Mouse (Mus musculus): ENCODE measurements around the gene Lypd4.
A peak's percentile ranks its signal among the peaks of the same experiment; 100 is the strongest.
"Not testable (repeated sequence)": the region's sequence is repeated elsewhere in the genome, so short reads cannot be mapped to it uniquely, and the experiment has no call there.

The Lypd4 gene

DNA sequence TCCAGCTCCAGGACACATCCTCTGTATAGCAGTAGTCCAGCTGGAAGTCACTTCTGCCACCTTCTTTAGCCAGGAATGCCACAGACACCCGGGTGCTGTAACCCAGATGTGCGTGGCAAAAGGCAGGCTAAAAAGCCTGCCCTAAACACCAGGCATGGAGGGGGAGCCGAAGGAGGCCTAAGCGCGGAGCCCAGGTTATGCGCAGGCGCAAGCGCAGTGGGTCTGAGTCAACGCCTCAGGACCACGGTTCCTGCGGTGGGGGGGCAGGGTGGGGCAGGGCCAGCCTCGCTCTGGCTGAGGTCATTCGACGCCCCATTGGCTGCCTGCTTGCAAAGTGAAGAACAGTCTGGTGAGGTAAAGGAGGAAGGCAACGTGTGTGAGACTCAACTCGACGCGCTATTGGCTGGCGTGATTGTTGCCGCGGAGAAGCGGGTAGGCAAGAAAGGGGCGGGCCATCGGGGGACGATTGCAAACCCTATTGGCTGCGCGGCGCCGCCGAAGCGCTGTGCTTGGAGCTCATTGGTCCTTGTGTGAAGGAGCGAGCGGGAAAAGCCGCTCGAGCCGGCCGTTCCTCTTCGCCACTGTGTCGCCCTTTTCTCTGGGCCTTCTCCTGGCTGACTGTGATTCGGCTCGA, at the start of gene Lypd4, which contains the start of gene Dmrtc2:
Lypd4 (minus strand) TSS at position 410 of the 634 bp plus-strand sequence.
Dmrtc2 (plus strand) TSS at position 526 of the 634 bp plus-strand sequence.
- DNase-seq: no peak

DNA sequence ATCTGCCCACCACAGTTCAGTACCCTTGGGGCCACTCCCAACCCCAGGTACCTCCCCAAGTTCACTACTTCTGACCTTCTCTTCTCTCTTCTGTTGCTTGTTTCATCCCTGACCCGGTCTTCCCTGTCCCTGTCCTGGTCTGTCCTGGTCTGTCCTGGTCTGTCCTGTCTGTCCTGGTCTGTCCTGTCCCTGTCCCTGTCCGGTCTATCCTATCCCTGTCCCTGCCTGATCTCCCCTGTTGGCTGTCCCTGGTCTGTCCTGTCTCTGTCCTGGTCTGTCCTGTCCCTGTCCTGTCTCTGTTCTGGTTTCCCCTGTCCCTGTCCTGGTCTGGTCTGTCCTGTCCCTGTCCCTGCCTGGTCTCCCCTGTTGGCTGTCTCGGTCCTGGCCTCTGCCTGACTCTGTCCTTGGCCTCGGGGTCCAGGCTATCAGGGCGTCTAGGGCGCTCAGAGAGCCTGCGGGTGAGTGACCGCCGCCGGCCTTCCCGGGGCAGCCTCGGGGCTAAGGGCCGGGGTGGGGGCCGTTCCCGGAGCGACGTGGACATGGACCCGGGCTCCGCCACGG, 49.1 kb upstream of the Lypd4 start:
- no peak for DNase-seq

DNA sequence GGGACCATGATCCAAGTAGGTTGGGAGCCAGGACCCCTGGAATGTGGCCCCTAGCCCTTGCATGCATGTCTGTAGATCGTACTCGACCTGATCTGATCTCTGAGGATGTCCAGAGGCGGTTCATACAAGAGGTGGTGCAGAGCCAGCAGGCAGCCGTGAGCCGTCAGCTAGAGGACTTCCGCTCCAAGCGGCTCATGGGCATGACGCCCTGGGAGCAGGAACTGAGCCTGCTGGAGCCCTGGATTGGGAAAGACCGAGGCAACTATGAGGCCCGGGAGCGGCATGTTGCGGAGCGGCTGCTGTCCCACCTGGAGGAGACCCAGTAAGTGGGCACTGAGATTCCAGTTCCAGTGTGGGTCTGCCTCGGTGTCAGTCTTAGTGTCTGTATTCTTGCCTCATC, 42.7 kb upstream of the Lypd4 start:
- peak; percentile 57 to 66 for DNase-seq

DNA sequence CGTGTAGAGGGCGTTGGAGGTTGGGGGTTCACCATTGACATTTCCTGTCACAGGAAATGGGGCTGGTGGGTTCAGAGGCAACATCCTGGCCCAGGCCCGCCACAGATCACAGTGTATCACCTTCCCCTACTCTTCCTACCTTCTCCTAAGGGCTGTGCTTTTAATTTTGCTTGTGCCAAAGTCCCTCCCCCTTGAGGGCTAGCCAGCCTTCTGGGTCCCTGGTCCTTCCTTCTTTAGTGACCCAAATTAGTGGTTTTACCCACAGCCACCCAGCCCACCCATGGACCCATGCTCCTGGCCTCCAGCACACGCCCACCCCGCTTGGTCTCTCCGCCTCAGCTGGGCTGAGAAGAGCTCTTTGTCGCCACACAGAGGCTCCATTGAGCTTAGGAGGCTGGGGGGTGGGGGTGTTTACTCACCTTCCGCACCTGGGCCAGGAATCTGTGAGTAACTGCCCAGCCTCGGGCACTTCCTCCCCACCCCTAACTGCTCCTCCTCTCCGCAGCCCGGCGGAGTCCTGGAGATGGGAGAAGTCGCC, 37.5 kb upstream of the Lypd4 start:
- no peak for DNase-seq

DNA sequence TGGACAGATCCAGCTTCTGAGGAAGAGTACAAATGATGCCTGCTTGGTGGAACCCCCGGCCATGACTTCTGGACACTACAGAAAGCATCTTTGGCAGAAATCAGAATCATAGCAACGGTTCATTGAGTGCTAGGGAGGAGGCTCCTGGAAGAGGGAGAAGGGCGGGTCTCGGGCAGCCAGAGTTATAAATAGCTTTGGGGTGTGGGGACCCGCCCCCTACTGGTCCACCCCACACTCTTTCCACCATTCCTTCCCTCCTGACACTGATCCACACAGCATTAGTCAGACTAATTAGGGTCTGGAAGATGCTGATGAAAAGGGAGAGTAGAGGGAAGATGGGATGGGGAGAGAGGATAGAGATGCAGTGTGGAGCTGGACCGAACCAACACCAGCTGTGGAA, 36.8 kb upstream of the Lypd4 start:
- DNase-seq: no peak

DNA sequence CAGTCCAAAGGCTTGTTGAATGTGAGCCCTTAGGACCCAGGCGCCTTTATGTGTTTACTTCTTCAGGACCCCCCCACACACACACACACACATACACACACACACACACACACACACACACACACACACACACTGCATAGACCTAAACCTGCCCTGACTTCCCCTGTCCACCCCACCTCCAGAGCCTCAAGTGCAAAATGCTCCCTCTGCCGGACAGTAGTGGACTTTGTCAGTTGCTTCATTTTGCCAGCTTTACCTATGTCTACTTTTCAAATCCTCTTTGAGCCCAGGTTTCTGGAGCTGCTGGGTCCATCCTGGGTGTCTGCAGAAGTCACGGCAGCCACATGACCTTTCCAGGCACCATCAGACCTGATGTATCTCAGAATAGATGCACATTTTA, 35.2 kb upstream of the Lypd4 start:
- peak; percentile 72 to 82 for DNase-seq

DNA sequence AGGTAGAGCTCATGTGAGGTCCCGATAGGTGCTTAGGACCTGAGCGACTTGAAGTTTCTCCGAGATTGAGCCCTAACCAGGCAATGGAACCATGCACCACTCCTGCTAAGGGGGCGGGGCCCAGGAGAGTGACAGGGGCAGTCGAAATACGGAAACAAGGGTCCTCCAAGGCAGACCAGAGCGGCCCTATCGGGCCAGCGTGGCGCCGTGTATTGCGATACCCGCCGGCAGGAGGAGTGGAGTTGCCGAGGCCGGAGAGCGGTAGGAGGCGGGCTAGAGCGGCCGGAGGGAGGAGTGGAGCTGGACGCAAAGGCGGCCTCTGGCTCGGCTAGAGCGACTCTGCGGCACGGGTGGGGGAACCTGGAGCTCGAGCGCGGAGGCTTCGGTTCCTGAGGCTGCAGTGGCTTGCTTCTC, 34.3 kb upstream of the Lypd4 start:
- peak; percentile 95 to 98 for DNase-seq

DNA sequence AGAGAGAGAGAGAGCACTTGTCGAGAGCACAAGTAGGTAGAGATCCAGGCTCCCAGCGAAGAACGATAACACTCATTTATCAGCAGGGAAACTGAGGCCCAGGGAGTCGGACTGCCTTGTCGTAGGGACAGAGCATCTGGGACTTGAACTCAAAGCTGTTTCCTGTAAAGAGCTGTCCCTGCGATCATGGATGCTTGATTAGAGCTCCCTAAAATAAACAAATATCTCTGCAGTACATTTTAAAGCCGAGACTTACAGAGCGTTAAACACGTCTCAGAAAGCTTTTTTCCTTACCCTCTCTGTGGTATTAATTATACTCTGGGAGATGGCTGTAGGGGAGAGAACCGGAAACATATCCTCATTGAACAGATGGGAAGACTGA, 33.7 kb upstream of the Lypd4 start:
- DNase-seq: no peak

DNA sequence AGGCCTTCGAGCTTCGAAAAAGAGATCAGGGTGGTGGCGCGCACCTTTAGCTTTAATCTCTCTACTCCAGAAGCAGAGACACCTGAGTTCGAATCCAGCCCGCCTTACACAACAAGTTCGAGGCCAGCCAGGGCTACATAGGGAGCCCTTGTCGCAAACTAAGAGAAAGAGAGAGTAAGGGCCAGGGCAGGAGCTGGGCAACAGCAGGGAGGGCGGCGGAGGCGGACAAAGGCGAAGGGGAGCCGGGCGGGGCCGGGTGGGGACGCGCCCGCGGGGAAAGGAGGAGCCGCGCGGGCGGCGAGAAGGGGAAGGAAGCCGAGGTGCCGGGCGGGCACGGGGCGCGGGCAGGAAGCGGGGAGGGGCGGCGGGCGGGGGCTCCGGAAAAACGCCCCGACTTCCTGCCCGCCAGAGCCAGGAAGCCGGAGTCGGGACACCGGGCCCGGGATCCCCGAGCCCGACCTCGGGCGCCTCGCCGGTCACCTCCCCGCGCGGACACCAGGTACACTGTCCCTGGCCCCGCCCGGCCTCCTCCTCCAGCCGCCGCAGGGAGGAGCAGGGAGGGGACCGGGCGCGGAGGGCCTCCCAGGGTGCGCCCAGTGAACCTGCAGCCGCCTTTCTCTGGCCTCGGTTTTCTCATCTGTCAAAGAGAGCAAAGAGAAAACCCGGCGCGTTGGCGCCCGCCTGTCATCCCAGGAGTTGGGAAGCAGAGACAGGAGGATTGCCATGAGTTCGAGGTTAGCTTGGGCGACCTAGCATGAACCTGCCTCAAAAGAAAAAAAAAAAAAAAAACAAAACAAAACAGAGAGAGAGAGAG, 33.1 kb upstream of the Lypd4 start, which contains the start of gene Arhgef1:
Arhgef1 (plus strand) TSS at position 283 of the 814 bp plus-strand sequence.
- DNase-seq: peak; percentile 67 to 75

DNA sequence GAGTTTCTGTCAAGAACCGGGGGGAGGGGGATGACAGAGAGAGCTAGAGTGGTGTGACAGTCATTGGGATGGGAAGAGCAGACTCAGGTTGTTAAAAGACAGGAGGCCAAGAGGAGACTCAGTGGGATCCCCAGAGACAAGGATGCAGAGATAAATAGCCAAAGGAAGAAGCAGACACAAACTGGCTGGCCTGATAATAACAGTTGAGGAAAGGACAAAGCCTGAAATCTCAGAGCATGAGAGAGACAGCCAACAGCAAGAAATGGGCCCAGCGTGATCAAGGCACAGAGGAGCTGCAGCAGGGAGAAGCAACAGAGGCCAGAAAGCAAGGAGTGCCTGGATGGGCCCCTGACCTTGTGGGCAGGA, 32.5 kb upstream of the Lypd4 start:
- no peak for DNase-seq

DNA sequence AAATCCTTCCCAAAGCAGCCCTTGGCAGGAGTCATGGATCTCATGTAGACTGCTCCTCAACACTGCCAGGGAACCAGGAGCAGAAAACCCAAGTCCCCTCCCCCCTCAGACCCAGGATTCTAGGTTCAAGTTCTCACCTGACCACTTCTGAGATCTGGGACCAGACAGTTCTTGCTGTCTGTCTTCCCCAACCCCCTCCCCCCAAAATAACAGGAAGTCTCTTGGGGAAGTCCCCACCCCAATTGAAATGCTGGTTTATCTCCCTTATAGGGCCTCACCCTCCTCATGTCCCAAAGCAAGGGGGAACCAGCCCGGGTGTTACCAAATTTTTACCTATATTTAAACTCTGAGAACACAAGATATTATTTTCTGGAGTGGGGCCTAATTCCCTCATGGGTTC, 32.1 kb upstream of the Lypd4 start:
- DNase-seq: no peak

DNA sequence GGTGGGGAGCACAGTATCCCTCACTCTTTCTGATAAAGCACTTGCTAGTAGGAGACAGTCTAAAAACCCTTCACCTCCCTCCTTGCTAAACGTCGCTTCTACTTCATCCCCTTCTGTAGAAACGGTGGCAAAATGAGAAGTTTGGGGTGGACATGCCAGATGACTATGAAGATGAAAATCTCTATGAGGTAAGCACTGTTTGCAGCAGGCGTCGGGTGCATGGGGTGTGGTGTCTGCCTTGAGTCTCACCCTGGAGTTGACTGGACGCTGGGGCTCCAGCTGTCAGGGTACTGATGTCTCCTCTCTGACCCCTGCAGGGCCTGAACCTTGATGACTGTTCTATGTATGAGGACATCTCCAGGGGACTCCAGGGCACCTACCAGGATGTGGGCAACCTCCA, 31.4 kb upstream of the Lypd4 start:
- no peak for DNase-seq

DNA sequence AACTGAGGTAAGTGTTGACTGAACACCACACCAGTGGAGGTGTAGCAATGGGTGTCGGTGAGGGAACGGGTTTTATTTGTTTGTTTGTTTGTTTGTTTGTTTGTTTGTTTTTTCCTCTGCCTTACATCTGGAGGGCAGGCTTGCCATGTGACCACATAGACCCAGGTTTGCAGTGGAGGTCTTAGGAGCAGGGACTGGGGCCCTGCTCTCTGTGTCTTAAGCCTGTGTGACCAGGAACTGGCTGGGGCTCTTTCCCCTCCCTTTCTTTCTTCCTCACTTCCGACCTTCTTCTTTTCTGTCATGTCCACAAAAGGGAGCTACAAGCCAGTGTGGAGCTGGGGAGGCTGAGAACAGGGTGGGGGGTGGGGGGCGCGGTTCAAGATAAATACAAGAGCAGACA, 28.2 kb upstream of the Lypd4 start:
- DNase-seq: no peak

DNA sequence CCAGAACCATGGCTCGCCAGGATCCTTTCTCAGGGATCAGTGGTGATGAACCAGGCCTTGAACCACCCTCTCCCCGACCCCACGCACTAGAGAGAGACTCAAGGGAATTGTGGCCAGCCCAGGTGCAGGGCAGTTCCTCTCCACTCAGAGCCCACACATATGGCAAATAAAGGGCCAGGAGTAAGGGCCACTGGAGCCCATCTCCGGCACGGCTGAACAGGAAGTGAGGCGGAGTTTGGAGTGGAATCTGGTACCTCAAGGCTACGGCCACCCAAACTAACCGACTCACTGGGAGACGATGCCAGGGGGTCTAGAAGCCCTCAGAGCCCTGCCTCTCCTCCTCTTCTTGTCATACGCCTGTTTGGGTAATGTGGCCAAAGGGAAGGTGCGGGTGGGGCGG, 27.5 kb upstream of the Lypd4 start, which contains the start of gene Cd79a:
Cd79a (plus strand) TSS at position 158 of the 400 bp plus-strand sequence.
- no peak for DNase-seq

DNA sequence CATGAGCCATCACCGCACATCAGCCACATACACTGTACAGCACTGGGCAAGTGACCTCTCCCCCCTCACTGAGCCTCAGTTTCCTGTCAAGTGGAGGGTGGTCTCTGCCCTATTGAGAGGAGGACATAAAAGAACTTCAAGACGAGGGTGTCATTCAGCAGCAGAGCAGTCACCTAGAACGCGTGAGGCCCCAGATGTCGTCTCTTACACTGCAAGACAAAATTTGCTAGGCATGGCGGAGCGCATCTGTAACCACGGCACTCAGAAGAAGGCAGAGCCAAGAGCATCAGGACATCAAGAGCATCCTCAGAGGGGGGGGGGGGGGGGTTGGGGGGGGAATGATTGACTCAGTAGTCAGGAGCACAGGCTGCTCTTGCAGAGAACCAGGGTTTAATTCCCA, 26.5 kb upstream of the Lypd4 start:
- no peak for DNase-seq

DNA sequence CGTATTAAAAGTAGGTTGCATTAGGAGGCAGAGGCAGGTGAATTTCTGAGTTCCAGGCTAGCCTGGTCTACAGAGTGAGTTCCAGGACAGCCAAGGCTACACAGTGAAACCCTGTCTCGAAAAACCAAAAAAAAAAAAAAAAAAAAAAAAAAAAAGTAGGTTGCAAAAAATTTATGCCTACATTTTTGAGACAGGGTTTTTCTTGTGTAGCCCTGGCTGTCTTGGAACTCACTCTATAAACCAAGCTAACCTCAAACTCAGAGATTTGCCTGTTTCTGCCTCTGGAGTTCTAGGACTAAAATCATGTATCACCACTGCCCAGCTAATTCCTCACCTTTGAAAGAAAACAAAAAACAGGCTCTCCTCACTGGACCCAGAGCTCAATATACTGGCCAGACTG, 26.0 kb upstream of the Lypd4 start:
- DNase-seq: not testable (repeated sequence)

DNA sequence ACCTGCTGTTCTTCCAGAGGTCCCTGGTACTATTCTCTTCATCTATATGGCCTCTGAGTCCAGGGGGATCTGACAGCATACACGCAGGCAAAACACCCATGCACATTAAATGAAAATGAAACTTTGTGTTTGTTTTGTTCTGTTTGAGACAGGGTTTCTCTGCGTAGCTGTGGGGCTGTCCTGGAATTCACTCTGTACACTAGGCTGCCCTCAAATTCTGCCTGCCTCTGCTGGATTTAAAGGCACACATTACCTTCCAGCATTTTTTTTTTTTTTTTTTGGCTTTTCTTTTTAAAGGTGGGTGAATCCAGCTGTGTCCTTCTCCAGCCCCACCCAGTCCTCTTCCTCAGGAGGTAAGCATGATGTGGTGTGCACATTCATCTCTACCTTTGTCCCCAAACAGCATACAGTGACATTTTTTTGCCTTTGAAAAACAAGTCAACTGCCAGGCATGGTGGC, 22.4 kb upstream of the Lypd4 start:
- DNase-seq: no peak

DNA sequence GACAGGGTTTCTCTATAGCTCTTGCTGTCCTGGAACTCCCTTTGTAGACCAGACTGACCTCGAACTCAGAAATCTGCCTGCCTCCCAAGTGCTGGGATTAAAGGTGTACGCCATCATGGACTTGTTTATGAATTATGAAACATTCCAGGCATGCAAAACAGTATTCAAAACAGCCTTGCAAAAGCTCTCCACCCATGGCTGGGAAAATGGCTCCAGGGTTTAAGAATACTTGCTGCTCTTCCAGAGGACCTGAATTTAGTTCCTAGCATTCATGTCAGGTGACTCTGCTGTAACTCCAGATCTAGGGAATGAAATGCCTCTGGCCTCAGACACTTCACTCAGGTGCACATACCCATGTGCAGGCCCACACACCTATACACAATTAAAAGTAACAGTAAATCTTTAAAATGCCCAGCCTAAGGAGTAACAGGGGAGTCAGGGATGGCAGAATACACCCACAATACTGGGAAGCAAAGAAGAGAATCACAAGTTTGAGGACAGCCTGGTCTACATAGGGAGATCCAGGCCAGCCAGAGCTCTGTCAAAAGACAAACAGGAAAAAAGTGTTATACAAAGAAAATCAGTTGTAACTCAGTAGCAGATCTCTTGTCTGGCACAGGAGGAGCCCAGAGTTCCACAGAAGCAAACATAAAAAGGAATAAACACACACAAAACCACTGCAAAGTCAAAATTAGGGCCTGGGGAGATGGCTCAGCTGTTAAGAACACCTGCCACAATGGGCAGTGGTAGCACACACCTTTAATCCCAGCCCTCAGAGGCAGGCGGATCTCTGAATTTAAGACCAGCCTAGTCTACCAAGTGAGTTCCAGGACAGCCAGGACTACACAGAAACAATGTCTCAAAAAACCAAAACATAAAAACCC, 21.7 kb upstream of the Lypd4 start:
- no peak for DNase-seq

DNA sequence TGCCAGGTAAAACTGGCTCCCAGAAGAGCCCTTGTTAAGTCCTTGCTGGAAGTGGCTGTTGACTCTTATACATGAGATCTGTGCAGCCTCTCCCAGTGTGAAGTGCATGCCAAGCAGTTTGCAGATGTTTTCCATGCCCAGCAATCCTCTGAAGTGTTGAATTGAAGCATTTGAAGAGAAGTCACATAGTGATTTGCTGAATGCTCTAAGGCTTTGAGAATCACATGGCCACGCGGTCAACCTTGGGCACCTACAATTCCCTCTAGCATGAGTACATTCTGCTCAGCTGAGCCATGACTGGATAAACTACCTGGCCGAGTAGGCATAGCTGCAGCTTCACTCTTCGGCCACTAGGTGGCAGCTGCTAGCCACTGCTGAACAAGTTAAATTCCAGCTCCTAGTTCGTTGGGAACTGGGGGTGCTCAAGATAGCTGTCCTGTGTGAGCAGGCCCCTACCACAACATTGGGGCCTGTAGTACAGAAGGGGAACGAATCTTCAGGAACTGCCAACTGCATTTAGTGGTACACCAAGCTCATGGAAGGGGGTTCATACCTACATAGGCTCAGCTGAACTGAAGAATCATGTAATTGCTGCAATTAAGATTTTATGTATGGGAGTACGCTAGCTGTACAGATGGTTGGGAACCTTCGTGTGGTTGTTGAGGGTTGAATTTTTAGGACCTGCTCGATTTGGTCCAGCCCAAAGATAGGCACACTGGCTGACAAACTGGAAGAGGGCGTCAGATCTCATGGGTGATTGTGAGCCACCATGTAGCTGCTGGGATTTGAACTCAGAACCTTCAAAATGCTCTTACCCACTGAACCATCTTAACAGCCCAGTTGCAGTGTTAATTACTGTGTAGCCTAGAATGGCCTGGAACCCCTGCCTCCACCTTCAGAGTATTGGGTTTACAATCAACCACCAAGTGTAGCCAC, 20.8 kb upstream of the Lypd4 start:
- DNase-seq: peak; percentile 78 to 83

DNA sequence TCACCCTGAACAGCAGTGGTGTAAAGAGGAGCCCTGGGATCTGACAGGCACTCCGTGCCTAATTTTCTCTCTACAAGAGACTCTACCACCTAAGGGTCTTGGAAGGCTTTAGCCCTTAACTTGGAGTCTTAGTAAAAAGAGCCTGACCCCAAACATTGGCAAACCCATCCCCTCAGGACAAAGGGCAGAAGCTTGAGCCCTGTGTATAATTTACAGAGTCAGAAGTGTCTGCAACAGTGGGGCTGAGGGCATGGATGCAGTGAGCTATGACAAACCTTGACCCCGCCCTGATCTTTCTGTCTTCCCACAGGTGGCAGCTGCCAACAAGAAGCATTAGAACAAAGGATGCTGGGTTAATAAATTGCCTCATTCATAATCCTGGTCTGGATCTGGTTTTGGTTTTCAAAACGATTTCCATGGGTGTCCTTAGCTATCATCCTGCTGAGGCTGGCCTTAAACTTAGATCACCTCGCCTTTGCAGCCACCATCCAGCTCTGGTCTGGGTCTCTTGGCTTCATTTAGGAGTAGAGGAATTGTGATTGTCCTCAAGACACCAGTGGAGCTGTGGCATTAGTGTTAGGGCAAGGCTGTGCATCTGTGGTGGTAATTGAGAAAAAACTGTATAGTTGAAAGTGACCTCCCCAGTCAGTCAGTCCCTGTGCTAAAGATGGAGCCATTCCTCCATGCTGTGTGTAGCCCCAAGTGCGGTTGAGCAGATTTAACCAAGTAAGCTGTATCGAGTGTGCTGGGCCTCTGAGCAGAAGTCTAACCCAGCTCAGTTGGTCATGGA, 19.9 kb upstream of the Lypd4 start:
- DNase-seq: no peak

DNA sequence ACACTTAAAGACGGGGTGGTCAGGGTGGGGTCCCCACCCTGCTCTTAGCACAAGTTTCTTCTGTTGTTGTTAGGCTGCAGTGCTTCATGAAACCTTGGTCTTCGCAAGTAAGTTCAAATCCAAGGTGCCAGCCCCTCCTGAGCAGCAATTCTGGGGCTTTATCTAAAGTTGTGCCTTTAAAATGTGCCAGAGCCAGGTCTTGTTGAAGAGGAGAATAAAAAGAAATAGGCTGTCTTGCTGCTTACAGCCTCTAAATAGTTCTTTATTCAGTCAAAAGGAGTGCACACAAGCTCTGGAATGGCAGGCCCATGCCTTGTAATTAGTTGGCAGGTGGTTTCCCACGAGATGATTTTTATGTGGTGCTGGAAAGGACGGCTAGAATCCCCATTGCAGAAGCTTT, 17.4 kb upstream of the Lypd4 start:
- DNase-seq: no peak
